Mouse (Mus musculus) E14TG2a.4 (cell line): ENCODE data around the gene Gpr101.

Experiments
- CTCF ChIP-seq: conservative IDR thresholded peaks from 2 replicates; pipeline ENCODE4 v1.5.1; 2014; ENCODE audit warnings: low read length
- POU5F1 ChIP-seq: IDR thresholded peaks from 2 replicates; pipeline ENCODE4 v1.6.1; 2014; ENCODE audit warnings: low read length, borderline replicate concordance

GRCm38 (mm10) chrX:57506247-57506646 lies 2.7 kb upstream of the Gpr101 start:
- TF ChIP-seq CTCF (no peak), POU5F1 (no peak)
